Mouse (Mus musculus): ENCODE data around the gene Ttc24.

DNA sequence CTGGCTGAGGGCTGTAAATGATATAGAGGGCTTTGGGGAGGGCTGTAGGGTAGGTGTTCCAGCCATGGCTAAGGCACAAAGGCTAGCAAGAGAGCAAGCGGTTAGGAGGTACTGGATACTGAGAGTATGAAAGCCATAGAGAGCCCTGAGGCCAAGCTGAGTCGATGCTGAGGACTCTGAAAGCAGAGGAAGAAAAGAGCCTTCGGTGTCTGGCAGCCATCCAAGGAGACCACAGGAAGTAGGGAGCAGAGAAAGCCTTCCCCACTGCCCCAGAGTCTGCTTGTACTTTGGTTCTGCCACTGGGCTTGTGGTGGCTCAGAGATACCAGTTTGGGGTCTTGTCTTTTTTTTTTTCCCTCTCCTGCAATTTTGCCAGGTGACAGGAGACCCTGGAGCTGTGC lies 22.1 kb upstream of the Ttc24 start:
- TF ChIP-seq ZC3H11A (IDR thresholded peaks at IDR 0.05; ENCODE audit: borderline replicate concordance, low read depth, low read length) (no peak), HCFC1 (IDR thresholded peaks at IDR 0.05; ENCODE audit: borderline replicate concordance, insufficient read depth, low read length) (no peak)
